Mouse (Mus musculus): ENCODE results near the gene Tanc2. TPM values are rescaled to one million over a fixed set of nuclear protein-coding genes. Genes with fewer than 3 reads are reported as not detected.
A peak's percentile ranks its signal among the peaks of the same experiment; 100 is the strongest.

Gene Tanc2
- polyA plus RNA-seq (2012; rRNA removed) (11.2 and 13.8 TPM in 2 replicates), polyA plus RNA-seq (2014; fragmentation: Nextera tagmentation; extraction: Ambion mirVana) (13.0 and 13.2 TPM in 2 replicates)

DNA sequence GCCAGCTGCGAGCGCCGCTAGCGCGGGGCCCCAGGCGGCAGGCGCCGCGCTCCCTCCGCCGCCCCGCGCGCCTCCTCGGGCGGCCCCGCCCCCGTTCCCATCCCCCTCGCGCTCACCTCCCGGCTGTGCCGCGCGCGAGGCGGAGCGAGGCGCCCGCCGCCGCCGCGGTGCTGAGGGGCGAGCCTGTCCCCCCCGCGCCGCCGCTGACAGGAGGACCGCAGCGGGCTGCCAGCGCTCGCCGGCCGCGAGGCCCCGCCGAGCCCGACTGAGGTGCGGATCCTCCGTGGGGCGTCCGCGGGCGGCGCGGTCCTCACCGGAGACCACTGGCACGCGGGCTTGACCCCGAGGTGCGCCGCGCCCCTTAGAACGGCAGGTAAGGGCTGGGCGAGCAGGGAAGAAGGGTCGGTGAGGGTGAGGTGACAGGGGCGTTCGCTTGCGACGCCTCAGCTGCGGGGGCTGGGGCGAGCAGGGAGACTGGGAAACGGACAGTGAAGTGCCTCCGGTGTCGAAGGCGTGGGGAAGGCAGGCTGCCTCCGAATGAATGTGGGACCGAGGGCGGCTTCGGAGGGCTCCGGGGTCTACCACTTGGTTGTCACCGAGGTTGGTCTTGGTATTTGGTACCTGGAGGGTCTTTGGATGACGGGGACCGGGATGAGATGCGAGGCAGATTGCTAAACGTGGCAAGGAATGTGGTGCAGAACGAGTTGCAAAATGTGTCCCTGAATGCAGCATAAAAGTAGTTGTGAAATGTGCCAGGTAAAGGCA is at the start of gene Tanc2:
Tanc2 (plus strand) TSS at position 110 of the 765 bp plus-strand sequence.
- TF ChIP-seq POLR2A (IDR thresholded peaks at IDR 0.05; ENCODE audit: borderline replicate concordance, extremely low read depth, insufficient read depth, insufficient read length): no peak
- DNase-seq (ENCODE audit: low spot score): peak; percentile 50
- Histone ChIP-seq H3K9ac (ENCODE audit: low read depth, low read length, severe bottlenecking) (peak within 1 kb of the TSS; percentile 83), H3K4me1 (ENCODE audit: control insufficient read depth, insufficient read depth, low read length) (peaks cover 5% of the 10 kb centered on the region; the same call in 1 of the 2 replicates), H3K9me3 (ENCODE audit: control insufficient read depth, low read length) (no peaks in the 10 kb centered on the region), H3K27me3 (ENCODE audit: control insufficient read depth, insufficient read depth, low read length) (no peaks in the 10 kb centered on the region), H3K4me2 (replicated peaks; ENCODE audit: low read depth, low read length, severe bottlenecking) (peak within 1 kb of the TSS; percentile 86), H3K36me3 (ENCODE audit: control insufficient read depth, insufficient read depth, low read length) (no peaks in the 10 kb centered on the region), H3K4me3 (replicated peaks; ENCODE audit: low read length) (peak within 1 kb of the TSS; percentile 88), H3K27ac (replicated peaks; ENCODE audit: low read depth, low read length) (peak within 1 kb of the TSS; percentile 85)
- WGBS: under 1% methylated on average over 44 of the region's 87 CpGs
- ATAC-seq (ENCODE audit: low FRiP score, low read depth): peak; percentile 81

DNA sequence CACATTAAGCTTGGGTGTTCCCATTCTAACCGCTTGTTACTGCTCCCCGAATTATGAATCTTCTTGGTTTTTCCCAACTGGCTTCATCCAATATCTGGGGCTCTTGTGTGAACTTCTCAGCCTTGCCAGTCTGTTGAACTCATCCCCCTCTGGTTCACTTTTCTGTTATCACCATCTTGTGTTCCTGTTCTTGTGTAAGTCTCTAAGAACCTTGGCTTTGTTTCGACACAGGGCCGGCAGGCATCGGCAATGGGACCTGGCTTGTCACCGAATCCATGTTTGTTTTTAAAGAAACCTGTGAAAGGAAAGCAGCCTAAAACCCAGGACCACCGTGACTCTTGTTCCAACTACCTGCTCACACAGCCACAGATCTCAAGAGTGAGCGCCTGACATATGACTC is 49.0 kb upstream of the Tanc2 start:
- Histone ChIP-seq H3K9me3 (ENCODE audit: control insufficient read depth, low read length) (no peaks in the 10 kb centered on the region), H3K27ac (replicated peaks; ENCODE audit: low read depth, low read length) (no peak overlapping the region), H3K4me1 (ENCODE audit: control insufficient read depth, insufficient read depth, low read length) (no peaks in the 10 kb centered on the region), H3K27me3 (ENCODE audit: control insufficient read depth, insufficient read depth, low read length) (no peaks in the 10 kb centered on the region), H3K36me3 (ENCODE audit: control insufficient read depth, insufficient read depth, low read length) (no peaks in the 10 kb centered on the region), H3K4me3 (replicated peaks; ENCODE audit: low read length) (no peak overlapping the region), H3K4me2 (replicated peaks; ENCODE audit: low read depth, low read length, severe bottlenecking) (no peak overlapping the region), H3K9ac (ENCODE audit: low read depth, low read length, severe bottlenecking) (no peak overlapping the region)
- DNase-seq (ENCODE audit: low spot score) (no peak), ATAC-seq (ENCODE audit: low FRiP score, low read depth) (no peak)
- no peak for TF ChIP-seq POLR2A (IDR thresholded peaks at IDR 0.05; ENCODE audit: borderline replicate concordance, extremely low read depth, insufficient read depth, insufficient read length)
- 83% methylated on average over 8 of the region's 8 CpGs for WGBS

DNA sequence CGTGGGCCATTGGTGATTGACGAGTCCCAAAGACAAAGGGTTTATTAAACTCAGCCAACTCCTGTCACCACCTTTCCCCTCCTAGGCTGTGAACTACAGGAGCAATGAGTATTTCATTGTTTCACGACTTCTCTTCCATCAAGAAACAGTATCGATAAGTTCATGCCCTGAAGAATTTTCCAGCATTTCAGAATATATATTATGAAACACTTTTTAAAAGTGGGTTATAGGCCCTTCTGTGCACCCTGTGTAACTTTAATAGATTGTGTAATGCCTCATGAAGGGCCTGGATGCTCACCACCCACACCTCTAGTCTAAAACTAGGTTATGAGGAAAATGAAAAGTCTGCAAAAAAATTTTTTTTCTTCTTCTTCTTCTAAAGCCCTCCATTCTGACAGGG is 48.4 kb upstream of the Tanc2 start:
- no peak overlapping the region for H3K4me3 ChIP-seq (replicated peaks; ENCODE audit: low read length)
- no peak overlapping the region for H3K27ac ChIP-seq (replicated peaks; ENCODE audit: low read depth, low read length)
- H3K4me1 ChIP-seq (ENCODE audit: control insufficient read depth, insufficient read depth, low read length): no peaks in the 10 kb centered on the region
- H3K27me3 ChIP-seq (ENCODE audit: control insufficient read depth, insufficient read depth, low read length): no peaks in the 10 kb centered on the region
- H3K4me2 ChIP-seq (replicated peaks; ENCODE audit: low read depth, low read length, severe bottlenecking): no peak overlapping the region
- H3K36me3 ChIP-seq (ENCODE audit: control insufficient read depth, insufficient read depth, low read length): no peaks in the 10 kb centered on the region
- no peak for TF ChIP-seq POLR2A (IDR thresholded peaks at IDR 0.05; ENCODE audit: borderline replicate concordance, extremely low read depth, insufficient read depth, insufficient read length)
- 68% methylated on average over 4 of the region's 4 CpGs for WGBS
- DNase-seq (ENCODE audit: low spot score) (no peak), ATAC-seq (ENCODE audit: low FRiP score, low read depth) (no peak)
- H3K9ac ChIP-seq (ENCODE audit: low read depth, low read length, severe bottlenecking): no peak overlapping the region
- no peaks in the 10 kb centered on the region for H3K9me3 ChIP-seq (ENCODE audit: control insufficient read depth, low read length)

DNA sequence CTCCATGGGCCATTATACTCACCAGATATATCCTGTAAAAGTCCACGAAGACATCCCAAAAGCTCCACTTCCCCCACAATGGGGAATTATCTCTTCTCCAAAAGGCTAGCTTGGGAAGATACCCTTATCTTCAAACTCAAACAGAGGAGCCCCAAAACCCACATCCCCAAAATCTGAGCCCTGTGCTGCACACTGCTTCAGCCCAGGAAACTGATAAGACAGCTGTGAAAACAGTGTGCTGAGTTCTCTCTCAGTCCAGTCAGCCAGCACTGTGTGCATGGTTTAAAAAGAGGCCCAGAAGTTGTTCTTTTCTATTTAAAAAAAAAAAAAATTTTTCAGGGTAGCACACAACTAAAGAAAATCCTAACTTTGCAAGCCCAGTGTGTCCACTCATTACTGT is 47.7 kb upstream of the Tanc2 start:
- H3K4me3 ChIP-seq (replicated peaks; ENCODE audit: low read length): no peak overlapping the region
- 70% methylated on average over 1 of the region's 1 CpGs for WGBS
- no peak for DNase-seq (ENCODE audit: low spot score)

DNA sequence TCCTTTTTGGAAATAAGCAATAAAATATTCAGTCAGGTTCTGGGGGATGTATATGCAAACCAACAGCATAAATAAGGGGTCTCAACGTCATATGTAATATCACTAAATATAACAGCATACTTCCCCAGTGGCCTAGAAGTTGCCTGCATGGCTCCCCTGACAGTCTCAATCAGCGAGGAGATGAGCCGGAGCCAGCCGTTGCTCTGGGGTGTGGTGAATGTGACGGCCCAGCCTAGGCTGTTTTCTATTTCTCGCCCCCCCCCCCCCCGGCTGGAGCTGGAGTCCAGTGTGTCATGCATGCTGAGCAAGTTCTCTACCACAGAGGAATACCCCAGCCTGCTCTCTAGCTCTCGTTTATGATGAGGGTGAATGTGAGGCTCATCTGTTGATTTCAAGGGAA is 44.0 kb upstream of the Tanc2 start:
- no peak overlapping the region for H3K4me2 ChIP-seq (replicated peaks; ENCODE audit: low read depth, low read length, severe bottlenecking)
- WGBS: 32% methylated on average over 8 of the region's 8 CpGs
- DNase-seq (ENCODE audit: low spot score): no peak
- H3K36me3 ChIP-seq (ENCODE audit: control insufficient read depth, insufficient read depth, low read length): no peaks in the 10 kb centered on the region
- no peaks in the 10 kb centered on the region for H3K27me3 ChIP-seq (ENCODE audit: control insufficient read depth, insufficient read depth, low read length)
- TF ChIP-seq POLR2A (IDR thresholded peaks at IDR 0.05; ENCODE audit: borderline replicate concordance, extremely low read depth, insufficient read depth, insufficient read length): no peak
- H3K9me3 ChIP-seq (ENCODE audit: control insufficient read depth, low read length): no peaks in the 10 kb centered on the region
- no peak overlapping the region for H3K9ac ChIP-seq (ENCODE audit: low read depth, low read length, severe bottlenecking)
- no peak overlapping the region for H3K4me3 ChIP-seq (replicated peaks; ENCODE audit: low read length)
- peaks cover 7% of the 10 kb centered on the region for H3K4me1 ChIP-seq (ENCODE audit: control insufficient read depth, insufficient read depth, low read length)
- no peak for ATAC-seq (ENCODE audit: low FRiP score, low read depth)
- H3K27ac ChIP-seq (replicated peaks; ENCODE audit: low read depth, low read length): no peak overlapping the region

More for the DNA sequence above, 47.7 kb upstream of the Tanc2 start:
- Histone ChIP-seq H3K27me3 (ENCODE audit: control insufficient read depth, insufficient read depth, low read length) (no peaks in the 10 kb centered on the region), H3K4me2 (replicated peaks; ENCODE audit: low read depth, low read length, severe bottlenecking) (no peak overlapping the region), H3K27ac (replicated peaks; ENCODE audit: low read depth, low read length) (no peak overlapping the region), H3K4me1 (ENCODE audit: control insufficient read depth, insufficient read depth, low read length) (no peaks in the 10 kb centered on the region), H3K36me3 (ENCODE audit: control insufficient read depth, insufficient read depth, low read length) (no peaks in the 10 kb centered on the region), H3K9ac (ENCODE audit: low read depth, low read length, severe bottlenecking) (no peak overlapping the region), H3K9me3 (ENCODE audit: control insufficient read depth, low read length) (no peaks in the 10 kb centered on the region)
- TF ChIP-seq POLR2A (IDR thresholded peaks at IDR 0.05; ENCODE audit: borderline replicate concordance, extremely low read depth, insufficient read depth, insufficient read length): no peak
- no peak for ATAC-seq (ENCODE audit: low FRiP score, low read depth)
